Mouse (Mus musculus) subcutaneous adipose tissue, adult 2 months (tissue): Measurements from ENCODE around the gene Sh3bp5. TPM values are rescaled to one million over a fixed set of nuclear protein-coding genes. Genes with fewer than 3 reads are reported as not detected.

Experiments used
- polyA plus RNA-seq: library from polyadenylated mRNA; depleted of rRNA; stranded (reverse); fragments of >200 nt; gene quantifications from 2 replicates; pipeline ENCODE4 v1.2.3, GENCODE M21; 2012; ENCODE audit warnings: low replicate concordance; rRNA removed

The Sh3bp5 gene
- 31.3 and 54.8 TPM in 2 replicates for polyA plus RNA-seq

GRCm38 (mm10) chr14:31435930-31436693 is at the start of gene Sh3bp5:
Sh3bp5 (minus strand) TSS chr14:31436078.

GRCm38 (mm10) chr14:31336369-31337155 is 99.3 kb downstream of the Sh3bp5 start, which contains the start of gene Capn7:
Capn7 (plus strand) TSS chr14:31336638.

GRCm38 (mm10) chr14:31323849-31324792 is 111.8 kb downstream of the Sh3bp5 start, which contains the start of gene Dnah1:
Dnah1 (minus strand) TSS chr14:31323896.

Other genes starting within 250 kb of the Sh3bp5 start
- gene Tnnc1, start 227.8 kb downstream of the Sh3bp5 start, polyA plus RNA-seq = 0.19 and 0.75 TPM in 2 replicates
- gene Nisch, start 219.1 kb downstream of the Sh3bp5 start, polyA plus RNA-seq = 317 and 568 TPM in 2 replicates
- gene Sema3g, start 218.2 kb downstream of the Sh3bp5 start, polyA plus RNA-seq = 17.6 and 29.3 TPM in 2 replicates
- 5.5 and 6.4 TPM in 2 replicates for gene Phf7, start 184.8 kb downstream of the Sh3bp5 start, polyA plus RNA-seq
- gene Bap1, start 184.6 kb downstream of the Sh3bp5 start, polyA plus RNA-seq = 49.3 and 71.2 TPM in 2 replicates
- gene Dnah1, start 112.2 kb downstream of the Sh3bp5 start, polyA plus RNA-seq = 0.67 and 6.9 TPM in 2 replicates
- 16.2 and 18.6 TPM in 2 replicates for gene Capn7, start 99.4 kb downstream of the Sh3bp5 start, polyA plus RNA-seq
- gene Eaf1, start 58.3 kb upstream of the Sh3bp5 start, polyA plus RNA-seq = 18.6 and 36.0 TPM in 2 replicates
- 11.6 and 15.7 TPM in 2 replicates for gene Mettl6, start 59.0 kb upstream of the Sh3bp5 start, polyA plus RNA-seq
- 0.36 and 4.0 TPM in 2 replicates for gene Colq, start 155.3 kb upstream of the Sh3bp5 start, polyA plus RNA-seq
- not detected in 2 replicates for gene Gm49387, start 204.8 kb upstream of the Sh3bp5 start, polyA plus RNA-seq
- gene Btd, start 204.9 kb upstream of the Sh3bp5 start, polyA plus RNA-seq = 62.8 and 69.6 TPM in 2 replicates
- 23.4 and 58.2 TPM in 2 replicates for gene Hacl1, start 205.2 kb upstream of the Sh3bp5 start, polyA plus RNA-seq